Comparison of ENCODE assay signal across 26 mouse cellular contexts in the genomic region with DNA sequence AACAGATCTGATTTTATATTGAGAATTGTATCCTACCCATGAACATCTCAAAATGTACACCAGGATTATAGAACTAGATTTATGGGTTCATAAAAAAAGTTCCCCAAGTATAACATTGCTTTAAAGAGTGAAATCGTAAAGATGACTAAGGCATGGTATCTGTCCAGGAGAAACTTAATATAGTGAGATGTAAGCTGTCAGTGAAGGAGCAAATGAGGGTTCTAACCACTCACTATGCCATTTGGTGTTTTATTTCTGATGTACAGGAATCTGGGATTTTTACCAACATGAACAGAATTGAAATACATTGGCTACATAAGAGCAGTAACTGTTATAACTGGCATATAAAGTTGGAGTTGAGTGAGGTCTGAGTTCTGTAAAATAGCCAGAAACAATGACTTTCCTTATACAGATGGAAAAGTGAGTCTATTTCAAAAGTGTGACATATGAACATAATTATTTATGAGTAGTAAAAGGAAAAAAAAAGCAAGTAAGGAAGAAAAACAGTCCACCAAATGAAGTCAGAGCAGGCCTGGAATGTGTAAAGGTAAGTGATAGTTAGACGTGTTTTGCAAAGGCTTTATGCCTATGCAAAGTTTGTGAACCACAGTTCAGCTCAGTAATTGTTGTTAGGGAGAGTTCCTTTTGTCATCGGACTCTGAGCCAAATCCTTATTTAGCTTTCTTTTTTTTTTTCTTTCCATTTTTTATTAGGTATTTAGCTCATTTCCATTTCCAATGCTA. TPM values are rescaled to one million over a fixed set of nuclear protein-coding genes. Genes with fewer than 3 reads are reported as not detected.
A peak's percentile ranks its signal among the peaks of the same experiment; 100 is the strongest.
DNase-seq lines count a peak whose midpoint lies in the region; ATAC-seq lines count a peak whose summit lies in the region.
"Had no signal": no experiment of that assay in that cellular context is flagged by ENCODE, and none has a peak within 500 bp of the region (broad histone marks: within the 10 kb centered on the region; RNA-seq: fewer than 3 reads in every experiment).

No protein-coding gene starts in this region.

- no peak for DNase-seq in frontal cortex, postnatal 14 days (ENCODE audit: low spot score in 2 of 2)
- peak; percentile 4 for DNase-seq in brain, embryonic 18.5 days (ENCODE audit: low read depth, low spot score)
- no peak for DNase-seq in urinary bladder, postnatal 10 days (ENCODE audit: low spot score)
- DNase-seq in urinary bladder, postnatal 4 days (ENCODE audit: low spot score in 2 of 2) = no peak
- DNase-seq: adrenal gland, adult 2 months; adrenal gland, postnatal 14 days; cerebellum, adult 18-20 months; cerebellum, adult 9-10 months; cerebellum, postnatal 14 days; gastrocnemius, postnatal 10 days; heart, adult 11 months had no signal

- H3K4me1 ChIP-seq in limb, embryonic 15.5 days = no peaks in the 10 kb centered on the region
- H3K4me1 ChIP-seq: embryonic facial prominence, embryonic 12.5 days; forebrain, embryonic 13.5 days; hindbrain, embryonic 12.5 days; hindbrain, embryonic 15.5 days had no signal

- H3K27me3 ChIP-seq in limb, embryonic 15.5 days = no peaks in the 10 kb centered on the region
- H3K27me3 ChIP-seq: embryonic facial prominence, embryonic 12.5 days; forebrain, embryonic 13.5 days; hindbrain, embryonic 12.5 days; hindbrain, embryonic 15.5 days had no signal

- no peak overlapping the region for H3K27ac ChIP-seq in limb, embryonic 15.5 days
- H3K27ac ChIP-seq: embryonic facial prominence, embryonic 12.5 days; forebrain, embryonic 13.5 days; hindbrain, embryonic 12.5 days; hindbrain, embryonic 15.5 days had no signal

- H3K36me3 ChIP-seq in limb, embryonic 15.5 days = no peaks in the 10 kb centered on the region
- H3K36me3 ChIP-seq: embryonic facial prominence, embryonic 12.5 days; hindbrain, embryonic 12.5 days; hindbrain, embryonic 15.5 days had no signal

- no peak overlapping the region for H3K9ac ChIP-seq in limb, embryonic 15.5 days
- H3K9ac ChIP-seq: embryonic facial prominence, embryonic 12.5 days; forebrain, embryonic 13.5 days; hindbrain, embryonic 12.5 days; hindbrain, embryonic 15.5 days had no signal

- H3K4me3 ChIP-seq in limb, embryonic 15.5 days = no peak overlapping the region
- H3K4me3 ChIP-seq: embryonic facial prominence, embryonic 12.5 days; erythroblast, embryonic 14.5 days; forebrain, embryonic 13.5 days; hindbrain, embryonic 12.5 days; hindbrain, embryonic 15.5 days had no signal

- 49% methylated on average over 3 of the region's 3 CpGs for WGBS in limb, embryonic 15.5 days

- no peak overlapping the region for H3K4me2 ChIP-seq in limb, embryonic 15.5 days
- H3K4me2 ChIP-seq: embryonic facial prominence, embryonic 12.5 days; forebrain, embryonic 13.5 days; heart, embryonic 11.5 days; hindbrain, embryonic 12.5 days; hindbrain, embryonic 15.5 days had no signal

- peak; percentile 94 for ATAC-seq in frontal cortex, adult (ENCODE audit: low TSS enrichment)
- ATAC-seq in limb, embryonic 15.5 days (ENCODE audit: insufficient number of reproducible peaks, low FRiP score, low TSS enrichment, low read depth) = peak; percentile 75
- ATAC-seq: CD4-positive, CD25-positive, alpha-beta regulatory T cell, adult 4 months; forebrain, embryonic 13.5 days; forebrain, embryonic 16.5 days had no signal

- no peaks in the 10 kb centered on the region for H3K9me3 ChIP-seq in limb, embryonic 15.5 days
- H3K9me3 ChIP-seq: embryonic facial prominence, embryonic 12.5 days; forebrain, embryonic 13.5 days; hindbrain, embryonic 12.5 days; hindbrain, embryonic 15.5 days had no signal

RNA-seq across cellular contexts. Expression of gene Ugt2b34, which starts 4.8 kb away (rescaled TPM):
- polyA plus RNA-seq in limb, embryonic 15.5 days (2015; fragmentation: Nextera tagmentation; extraction: Ambion mirVana) = 0.12 and 0.19 TPM in 2 replicates
- polyA plus RNA-seq: adrenal gland, adult 2 months; C2C12; CD4-positive, CD25-positive, alpha-beta regulatory T cell, adult 4 months; embryonic facial prominence, embryonic 12.5 days; erythroblast, embryonic 14.5 days; forebrain, embryonic 13.5 days; forebrain, embryonic 16.5 days; heart, embryonic 14.5 days; heart, postnatal 0 days; hindbrain, embryonic 12.5 days; hindbrain, embryonic 15.5 days had no signal

RNA-seq across cellular contexts. Expression of gene Ugt2b1, which starts 14.8 kb away (rescaled TPM):
- polyA plus RNA-seq in limb, embryonic 15.5 days (2015; fragmentation: Nextera tagmentation; extraction: Ambion mirVana) = not detected in 2 replicates
- polyA plus RNA-seq: adrenal gland, adult 2 months; brain, embryonic 14.5 days; C2C12; CD4-positive, CD25-positive, alpha-beta regulatory T cell, adult 4 months; embryonic facial prominence, embryonic 12.5 days; erythroblast, embryonic 14.5 days; forebrain, embryonic 13.5 days; forebrain, embryonic 16.5 days; heart, embryonic 11.5 days; heart, embryonic 14.5 days; heart, postnatal 0 days; hindbrain, embryonic 12.5 days; hindbrain, embryonic 15.5 days; intestine, embryonic 14.5 days had no signal
